Mouse (Mus musculus): ENCODE data around the gene Mgll. TPM values are rescaled to one million over a fixed set of nuclear protein-coding genes. Genes with fewer than 3 reads are reported as not detected.
A peak's percentile ranks its signal among the peaks of the same experiment; 100 is the strongest.

The Mgll gene
- polyA plus RNA-seq, 1 experiment from 2014 or later, result 6.2 TPM

DNA sequence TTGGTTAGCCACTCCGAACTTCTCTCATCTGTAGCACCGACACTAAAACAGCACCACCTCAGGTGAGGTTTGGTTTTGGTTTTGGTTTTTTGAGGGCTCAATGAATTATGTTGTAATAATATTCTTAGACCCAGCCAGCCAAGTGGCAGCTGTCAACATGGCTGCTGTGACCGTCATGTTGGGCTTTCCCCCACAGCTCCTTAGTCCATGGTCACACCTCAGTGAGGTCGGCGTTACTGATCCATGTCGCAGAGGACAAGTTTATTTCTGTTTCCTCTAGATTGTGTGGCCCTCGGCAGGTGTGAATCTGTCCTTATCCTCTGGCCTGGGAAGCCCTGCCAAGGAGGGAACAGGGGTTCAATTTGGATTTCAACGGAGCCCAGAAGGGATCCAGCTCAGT, 33.9 kb downstream of the Mgll start:
- Histone ChIP-seq H3K36me3 (replicated peaks) (no peaks in the 10 kb centered on the region), H3K9me3 (no peaks in the 10 kb centered on the region), H3K4me1 (peaks cover 41% of the 10 kb centered on the region), H3K27me3 (replicated peaks; ENCODE audit: low read depth, poor library complexity, severe bottlenecking) (no peaks in the 10 kb centered on the region; the same call in 1 of the 2 replicates), H3K4me3 (no peak overlapping the region), H3K27ac (replicated peaks) (no peak overlapping the region)
- 91% methylated on average over 8 of the region's 8 CpGs for WGBS
- no peak for DNase-seq (ENCODE audit: low spot score)

DNA sequence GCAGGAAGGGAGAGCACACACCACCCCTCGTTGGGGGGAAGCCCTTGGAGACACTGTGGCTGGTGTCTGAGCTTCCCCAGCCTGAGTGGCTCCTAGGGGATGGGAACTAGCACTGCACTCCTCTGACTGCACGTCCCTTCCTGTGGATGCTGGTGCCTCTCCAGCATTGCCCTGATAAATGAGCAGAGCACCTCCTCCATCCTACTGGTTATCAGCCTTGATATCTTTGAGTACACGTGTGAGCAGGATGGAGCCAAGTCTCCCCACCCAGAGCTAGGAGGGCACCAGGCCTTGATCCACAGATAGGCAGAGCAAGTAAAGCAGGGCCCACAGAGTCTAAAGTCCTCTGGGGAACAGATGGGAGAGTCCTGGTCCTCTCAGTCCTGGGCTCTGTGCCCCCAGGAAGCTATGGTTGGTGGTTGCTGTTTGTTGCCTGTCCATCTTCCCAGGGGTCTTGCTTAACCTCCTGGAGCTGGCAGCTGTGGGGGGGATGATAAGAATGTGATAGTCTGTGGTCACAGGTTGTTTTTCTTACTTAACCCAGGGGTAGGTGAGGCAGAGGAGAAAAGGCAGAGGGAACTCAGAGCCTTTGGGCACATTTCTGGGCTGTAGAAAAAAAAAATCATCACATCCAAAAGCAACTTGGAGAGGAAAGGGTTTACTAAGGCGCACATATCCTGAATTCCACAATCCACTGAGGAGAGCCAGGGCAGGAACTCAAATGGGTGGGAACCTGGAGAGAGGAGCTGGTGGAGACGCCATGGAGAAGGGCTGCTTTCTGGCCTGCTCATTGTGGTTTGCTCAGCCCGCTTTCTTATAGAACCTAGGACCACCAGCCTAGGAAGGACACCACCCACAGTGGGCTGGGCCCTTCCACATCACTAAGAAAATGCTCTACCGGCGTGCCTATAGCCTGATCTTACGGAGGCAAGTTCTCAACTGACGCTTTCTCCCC, 34.6 kb downstream of the Mgll start:
- Histone ChIP-seq H3K27me3 (replicated peaks; ENCODE audit: low read depth, poor library complexity, severe bottlenecking) (no peaks in the 10 kb centered on the region; the same call in 1 of the 2 replicates), H3K27ac (replicated peaks) (no peak overlapping the region), H3K4me3 (no peak overlapping the region), H3K9me3 (no peaks in the 10 kb centered on the region), H3K4me1 (peaks cover 39% of the 10 kb centered on the region), H3K36me3 (replicated peaks) (no peaks in the 10 kb centered on the region)
- WGBS, result 78% methylated on average over 10 of the region's 10 CpGs
- DNase-seq (ENCODE audit: low spot score), result no peak

DNA sequence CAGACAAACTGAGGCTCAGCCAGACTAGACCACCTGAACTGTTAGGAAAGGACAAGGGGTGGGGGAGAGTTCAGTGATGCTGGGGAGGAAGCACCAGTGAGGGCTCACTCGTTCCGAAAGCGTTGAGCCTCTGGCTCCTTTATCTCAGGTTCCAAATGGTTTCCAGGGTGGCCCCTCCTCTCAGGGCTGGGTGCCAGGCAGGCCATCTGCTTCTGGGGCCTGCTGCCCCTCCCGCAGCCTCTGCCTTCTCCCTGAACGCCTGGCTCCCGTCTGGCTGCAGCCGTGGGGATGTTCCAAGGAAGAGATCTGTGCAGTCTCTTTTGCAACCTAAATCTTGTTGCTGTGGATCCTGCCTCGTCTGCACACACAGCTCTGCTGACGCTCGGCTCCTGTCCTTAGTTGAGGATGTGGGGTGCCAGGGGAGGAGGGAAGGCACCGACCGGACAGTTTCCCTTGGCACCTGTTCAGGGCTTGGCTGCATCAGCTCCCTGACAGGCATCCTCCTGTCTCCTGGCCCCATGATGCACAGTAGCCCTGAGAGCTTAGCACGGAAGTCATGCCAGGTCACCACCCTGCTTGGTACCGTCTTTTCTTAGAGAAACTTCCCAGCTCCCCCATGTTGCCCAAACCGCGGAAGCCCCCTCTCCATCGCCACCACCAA, 35.7 kb downstream of the Mgll start:
- 75% methylated on average over 17 of the region's 17 CpGs for WGBS
- H3K27ac ChIP-seq (replicated peaks), result no peak overlapping the region

DNA sequence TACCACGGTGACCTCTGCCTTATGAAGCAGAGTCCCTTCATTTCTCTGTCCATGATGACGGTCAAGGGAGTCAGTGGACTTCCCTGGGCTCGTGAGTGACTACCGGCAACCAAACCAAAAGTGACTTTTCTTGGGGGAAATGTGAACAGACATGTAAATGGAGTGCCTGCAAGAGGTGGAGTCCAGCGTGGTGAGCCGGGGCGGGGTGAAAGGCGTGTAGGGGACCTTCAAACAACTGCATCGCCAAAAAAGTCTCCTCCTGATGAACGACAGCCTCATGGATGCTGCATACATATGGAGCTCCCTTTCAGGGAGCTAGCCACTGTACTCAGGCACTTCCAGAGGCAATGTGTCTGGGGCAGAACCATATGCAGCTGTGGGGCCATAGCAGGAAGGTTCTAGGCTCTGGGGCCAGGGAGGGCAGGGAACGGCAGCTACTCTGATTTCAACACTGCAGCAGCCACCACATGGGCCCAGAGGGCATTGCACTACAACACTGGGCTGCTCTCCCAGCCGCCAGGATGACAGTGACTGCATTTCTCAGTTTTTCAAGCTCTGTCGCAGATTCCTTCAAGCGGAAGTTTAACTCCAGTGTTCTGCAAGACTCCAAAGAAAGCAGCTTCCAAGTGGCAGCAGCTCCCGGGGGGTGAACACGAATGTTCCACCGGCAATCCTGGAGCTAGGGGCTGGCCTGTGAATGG, 36.9 kb downstream of the Mgll start:
- Histone ChIP-seq H3K4me3 (no peak overlapping the region), H3K27ac (replicated peaks) (0 out of 2 replicates have a peak overlapping the region, but pooled peaks have one; percentile 51), H3K27me3 (replicated peaks; ENCODE audit: low read depth, poor library complexity, severe bottlenecking) (no peaks in the 10 kb centered on the region; the same call in 1 of the 2 replicates), H3K9me3 (no peaks in the 10 kb centered on the region), H3K36me3 (replicated peaks) (no peaks in the 10 kb centered on the region), H3K4me1 (peaks cover 40% of the 10 kb centered on the region)
- DNase-seq (ENCODE audit: low spot score), result peak; percentile 31
- 74% methylated on average over 17 of the region's 17 CpGs for WGBS

More for the DNA sequence above, 35.7 kb downstream of the Mgll start:
- Histone ChIP-seq H3K36me3 (replicated peaks) (no peaks in the 10 kb centered on the region), H3K9me3 (no peaks in the 10 kb centered on the region), H3K27me3 (replicated peaks; ENCODE audit: low read depth, poor library complexity, severe bottlenecking) (no peaks in the 10 kb centered on the region; the same call in 1 of the 2 replicates), H3K4me3 (no peak overlapping the region), H3K4me1 (peaks cover 39% of the 10 kb centered on the region)
- no peak for DNase-seq (ENCODE audit: low spot score)

DNA sequence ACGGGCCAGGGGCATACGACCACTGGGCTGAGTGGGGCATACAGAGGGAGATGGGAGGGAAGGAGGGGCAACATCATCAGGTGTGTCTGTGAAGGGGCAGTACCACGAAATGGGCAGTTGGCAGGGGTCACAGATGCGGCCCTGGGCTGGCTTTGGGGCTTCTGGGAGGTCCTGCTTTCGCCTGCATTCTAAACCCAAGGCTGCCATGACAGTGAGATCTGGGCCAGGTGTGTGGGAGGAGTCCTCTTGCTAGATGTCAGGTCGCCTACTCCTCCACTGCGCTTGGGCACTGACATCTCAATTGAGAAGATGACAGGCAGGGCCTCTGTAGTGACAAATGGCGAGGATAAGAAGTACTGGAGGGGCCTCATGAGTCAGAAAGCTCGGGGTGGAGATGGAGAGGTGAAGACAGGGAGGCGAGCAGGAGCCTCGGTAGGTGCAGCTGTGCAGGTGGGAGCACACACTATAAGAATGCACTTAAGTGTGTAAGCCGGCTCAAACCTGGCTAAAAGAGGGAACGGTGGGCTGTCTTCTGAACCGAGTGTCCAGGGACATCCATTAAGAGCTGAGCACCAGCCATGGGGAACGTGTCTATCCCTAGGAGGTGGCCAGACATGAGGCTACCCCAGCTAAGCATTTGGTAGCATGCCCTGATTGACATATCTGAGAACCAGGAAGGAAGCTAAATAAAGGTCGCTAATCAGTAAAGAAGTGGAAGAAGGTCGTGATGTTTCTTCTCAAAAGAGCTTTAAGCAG, 37.6 kb downstream of the Mgll start:
- Histone ChIP-seq H3K36me3 (replicated peaks) (no peaks in the 10 kb centered on the region), H3K27ac (replicated peaks) (peak overlapping the region; percentile 51; the same call in 1 of the 2 replicates), H3K27me3 (replicated peaks; ENCODE audit: low read depth, poor library complexity, severe bottlenecking) (no peaks in the 10 kb centered on the region; the same call in 1 of the 2 replicates), H3K4me3 (no peak overlapping the region), H3K4me1 (peaks cover 46% of the 10 kb centered on the region), H3K9me3 (no peaks in the 10 kb centered on the region)
- 79% methylated on average over 17 of the region's 17 CpGs for WGBS
- no peak for DNase-seq (ENCODE audit: low spot score)

DNA sequence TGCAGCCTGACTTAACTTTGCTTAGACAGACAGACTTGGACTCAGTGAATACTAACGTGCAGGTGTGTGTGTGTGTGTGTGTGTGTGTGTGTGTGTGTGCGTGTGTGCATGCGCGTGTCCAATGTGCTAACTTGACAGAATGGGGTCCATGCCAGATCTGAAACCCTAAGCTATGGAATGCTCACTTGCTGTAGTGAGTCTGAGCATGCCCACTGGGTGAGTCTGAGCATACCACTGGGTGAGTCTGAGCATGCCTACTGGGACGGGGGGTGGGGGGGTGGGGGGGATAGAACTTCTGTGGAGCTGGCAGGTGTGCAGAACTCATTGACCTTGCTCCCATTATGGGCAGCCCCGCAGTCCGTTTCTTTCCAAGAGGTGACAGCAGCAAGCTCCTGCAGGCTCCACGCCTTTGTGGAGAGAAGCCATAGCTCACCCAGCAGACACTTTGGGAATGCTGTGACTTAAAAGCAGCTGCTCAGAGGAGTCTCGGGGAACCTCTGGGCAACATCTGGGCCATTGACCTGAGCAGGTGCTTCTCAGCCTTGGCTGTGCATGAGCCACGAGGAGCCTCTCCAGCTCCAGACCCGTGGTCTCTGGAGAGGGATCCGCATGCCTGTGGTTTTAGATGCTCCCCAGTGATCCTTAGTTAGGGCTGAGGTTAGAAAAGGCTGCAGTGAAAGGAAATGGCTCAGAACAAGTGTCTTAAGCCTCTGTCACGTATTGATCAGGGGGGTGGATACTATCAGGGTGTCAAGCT, 38.4 kb downstream of the Mgll start:
- peaks cover 50% of the 10 kb centered on the region for H3K4me1 ChIP-seq

DNA sequence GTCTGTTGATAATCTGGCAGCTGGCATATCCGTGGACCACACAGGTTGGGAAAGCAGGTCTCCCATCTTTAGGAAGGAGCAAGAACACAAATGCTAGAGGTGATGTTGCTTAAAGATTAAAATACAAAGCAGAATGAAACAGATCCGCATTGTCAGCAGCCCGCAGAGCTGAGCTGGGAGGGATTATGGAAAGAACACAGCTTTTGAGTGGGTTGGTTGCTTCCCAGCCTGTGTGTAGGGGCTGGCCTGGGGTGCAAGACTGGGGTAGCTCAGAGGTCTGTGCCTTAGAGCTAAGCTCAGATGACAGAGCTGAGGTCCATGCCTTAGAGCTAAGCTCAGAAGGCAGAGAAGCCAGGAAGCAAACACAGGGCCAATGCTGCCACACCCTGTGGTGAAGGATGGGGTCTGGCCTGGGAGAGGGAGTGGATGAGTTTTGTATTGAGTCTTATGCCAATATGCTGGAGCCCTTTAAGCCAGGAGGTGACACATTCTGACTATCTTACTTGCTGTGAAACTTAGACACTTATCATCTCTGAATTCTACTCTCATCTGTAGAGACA, 39.4 kb downstream of the Mgll start:
- H3K27ac ChIP-seq (replicated peaks), result no peak overlapping the region
- DNase-seq (ENCODE audit: low spot score), result no peak
- 81% methylated on average over 3 of the region's 3 CpGs for WGBS
- no peaks in the 10 kb centered on the region; the same call in 1 of the 2 replicates for H3K27me3 ChIP-seq (replicated peaks; ENCODE audit: low read depth, poor library complexity, severe bottlenecking)
- no peak overlapping the region for H3K4me3 ChIP-seq
- H3K9me3 ChIP-seq, result no peaks in the 10 kb centered on the region
- H3K36me3 ChIP-seq (replicated peaks), result no peaks in the 10 kb centered on the region
- H3K4me1 ChIP-seq, result peaks cover 50% of the 10 kb centered on the region

More for the DNA sequence above, 38.4 kb downstream of the Mgll start:
- H3K27me3 ChIP-seq (replicated peaks; ENCODE audit: low read depth, poor library complexity, severe bottlenecking), result no peaks in the 10 kb centered on the region; the same call in 1 of the 2 replicates
- no peak for DNase-seq (ENCODE audit: low spot score)
- no peak overlapping the region for H3K27ac ChIP-seq (replicated peaks)
- H3K36me3 ChIP-seq (replicated peaks), result no peaks in the 10 kb centered on the region
- no peaks in the 10 kb centered on the region for H3K9me3 ChIP-seq
- H3K4me3 ChIP-seq, result no peak overlapping the region
- WGBS, result 76% methylated on average over 13 of the region's 13 CpGs

DNA sequence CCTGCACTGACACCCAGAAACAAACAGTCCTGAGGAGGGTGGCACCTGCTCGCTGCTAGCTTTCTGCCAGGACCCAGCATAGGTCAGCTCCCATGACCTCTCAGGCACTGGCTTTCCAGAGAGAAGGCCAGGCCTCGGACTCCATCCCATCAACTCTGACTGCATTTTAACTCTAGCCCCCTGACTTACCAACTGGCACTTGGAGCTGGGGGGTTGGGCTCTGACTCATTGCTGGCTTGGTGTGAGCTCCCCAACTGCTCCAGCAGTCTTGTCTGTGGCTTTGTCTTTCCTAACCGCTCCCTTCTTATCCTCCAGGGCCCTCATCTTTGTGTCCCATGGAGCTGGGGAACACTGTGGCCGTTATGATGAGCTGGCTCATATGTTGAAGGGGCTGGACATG, 40.1 kb downstream of the Mgll start:
- Histone ChIP-seq H3K9me3 (no peaks in the 10 kb centered on the region), H3K4me1 (peaks cover 53% of the 10 kb centered on the region), H3K27ac (replicated peaks) (no peak overlapping the region), H3K27me3 (replicated peaks; ENCODE audit: low read depth, poor library complexity, severe bottlenecking) (no peaks in the 10 kb centered on the region; the same call in 1 of the 2 replicates), H3K4me3 (no peak overlapping the region), H3K36me3 (replicated peaks) (no peaks in the 10 kb centered on the region)
- DNase-seq (ENCODE audit: low spot score), result no peak
- 73% methylated on average over 4 of the region's 4 CpGs for WGBS

DNA sequence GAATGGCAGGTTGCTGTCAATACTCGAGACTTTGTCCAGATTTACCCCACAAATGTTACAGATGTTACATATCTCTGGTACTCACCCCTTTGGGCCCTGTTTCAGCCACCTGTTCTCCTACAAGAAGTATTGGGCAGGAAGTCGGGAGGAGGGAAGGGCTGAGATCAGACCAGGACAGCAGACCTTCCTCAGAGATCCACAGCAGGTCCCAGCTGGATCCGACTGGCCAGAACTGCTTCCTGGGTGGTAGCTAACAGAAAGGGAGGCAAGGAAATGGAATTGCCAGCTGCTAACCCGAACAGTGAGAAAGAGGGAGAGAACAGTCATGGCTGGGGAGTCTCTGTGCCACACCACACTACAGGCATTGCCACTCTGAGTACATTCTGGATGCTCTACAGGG, 43.5 kb downstream of the Mgll start:
- Histone ChIP-seq H3K27me3 (replicated peaks; ENCODE audit: low read depth, poor library complexity, severe bottlenecking) (no peaks in the 10 kb centered on the region), H3K4me3 (no peak overlapping the region), H3K9me3 (no peaks in the 10 kb centered on the region), H3K36me3 (replicated peaks) (no peaks in the 10 kb centered on the region), H3K27ac (replicated peaks) (no peak overlapping the region), H3K4me1 (peaks cover 31% of the 10 kb centered on the region)
- no peak for DNase-seq (ENCODE audit: low spot score)
- 76% methylated on average over 4 of the region's 4 CpGs for WGBS

DNA sequence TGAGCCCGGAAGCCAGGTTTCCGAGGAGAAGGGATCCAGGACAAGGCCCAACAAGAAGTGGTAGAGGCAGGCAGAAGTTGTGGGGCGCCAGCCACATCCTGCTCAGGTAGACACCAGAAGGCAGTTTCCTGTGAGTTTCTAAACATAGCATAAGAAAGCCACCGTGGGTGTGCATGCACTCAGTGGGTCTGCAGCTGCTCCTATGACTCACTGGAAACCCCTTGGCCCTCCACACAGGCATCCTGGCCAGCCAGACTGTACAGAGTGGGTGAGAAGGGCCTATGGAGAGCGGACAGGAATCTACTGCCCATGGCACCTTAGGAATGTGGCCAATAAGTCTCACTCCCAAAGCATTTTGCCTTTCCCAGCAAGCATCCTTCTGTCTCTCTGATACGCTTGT, 45.5 kb downstream of the Mgll start:
- no peaks in the 10 kb centered on the region for H3K36me3 ChIP-seq (replicated peaks)
- no peaks in the 10 kb centered on the region for H3K27me3 ChIP-seq (replicated peaks; ENCODE audit: low read depth, poor library complexity, severe bottlenecking)
- DNase-seq (ENCODE audit: low spot score), result no peak
- peaks cover 41% of the 10 kb centered on the region for H3K4me1 ChIP-seq
- H3K27ac ChIP-seq (replicated peaks), result no peak overlapping the region
- H3K9me3 ChIP-seq, result no peaks in the 10 kb centered on the region
- WGBS, result 89% methylated on average over 6 of the region's 6 CpGs
- H3K4me3 ChIP-seq, result no peak overlapping the region

DNA sequence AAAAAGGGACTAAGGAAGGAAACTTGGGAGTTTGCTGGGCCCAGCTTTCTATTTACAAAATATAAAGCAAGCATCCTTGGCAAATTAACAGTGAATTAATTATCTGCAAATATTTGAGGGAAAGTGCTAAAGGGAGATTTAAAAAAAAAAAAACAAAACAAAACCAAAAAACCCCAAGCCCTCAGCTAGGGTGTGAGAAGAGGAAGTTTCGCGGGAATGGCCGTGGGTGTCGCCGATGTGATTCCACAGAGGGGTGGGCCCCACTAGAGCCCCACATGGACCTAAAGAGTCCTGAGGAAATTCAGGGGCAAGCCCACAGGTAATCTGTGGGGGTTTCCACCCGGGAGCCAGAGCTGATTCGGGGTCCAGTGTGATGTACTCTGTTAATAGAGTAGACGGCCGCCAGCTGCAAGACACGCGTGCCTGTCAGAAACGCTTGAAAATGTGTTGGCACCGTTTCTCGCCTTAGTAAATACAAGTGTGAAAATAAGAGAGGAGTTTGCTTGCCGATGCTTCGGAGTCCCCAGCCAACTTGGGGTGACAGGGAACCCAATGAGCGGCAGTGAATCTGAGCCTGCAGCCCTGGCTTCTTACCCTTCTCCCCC, 46.2 kb downstream of the Mgll start:
- H3K9me3 ChIP-seq, result no peaks in the 10 kb centered on the region
- WGBS, result 86% methylated on average over 17 of the region's 17 CpGs
- H3K4me1 ChIP-seq, result peaks cover 46% of the 10 kb centered on the region
- no peak overlapping the region for H3K4me3 ChIP-seq
- no peaks in the 10 kb centered on the region for H3K27me3 ChIP-seq (replicated peaks; ENCODE audit: low read depth, poor library complexity, severe bottlenecking)
- no peak overlapping the region for H3K27ac ChIP-seq (replicated peaks)
- no peaks in the 10 kb centered on the region for H3K36me3 ChIP-seq (replicated peaks)
- DNase-seq (ENCODE audit: low spot score), result no peak

Data from embryonic facial prominence, embryonic 10.5 days (tissue).